Mouse (Mus musculus) skeletal muscle tissue, adult 2 months (tissue): ENCODE measurements around the gene Tmem214.

ENCODE experiments used
- DNase-seq: peaks from one replicate; pipeline ENCODE4 v3.0.0-alpha.2; 2012; ENCODE audit warnings: low read depth, low spot score

The Tmem214 gene

DNA sequence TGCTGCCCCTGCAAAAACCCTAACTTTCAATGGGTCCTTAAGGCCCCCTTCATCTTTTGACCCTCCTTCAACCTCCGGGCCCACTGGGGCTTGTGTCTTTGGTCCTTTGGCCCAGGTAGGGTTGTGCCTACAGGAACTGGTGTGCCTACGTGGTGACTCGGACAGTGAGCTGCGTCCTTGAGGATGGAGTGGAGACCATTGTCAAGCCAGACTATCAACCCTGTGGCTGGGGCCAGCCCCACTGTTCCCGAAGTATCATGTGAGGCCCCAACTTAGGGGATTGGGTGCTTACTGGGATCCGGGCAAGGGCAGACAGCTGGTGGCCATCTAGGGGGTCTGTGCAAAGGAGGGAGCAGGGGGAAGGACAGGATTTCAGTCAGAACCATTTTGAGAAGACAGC lies 47.0 kb downstream of the Tmem214 start:
- DNase-seq: no peak

DNA sequence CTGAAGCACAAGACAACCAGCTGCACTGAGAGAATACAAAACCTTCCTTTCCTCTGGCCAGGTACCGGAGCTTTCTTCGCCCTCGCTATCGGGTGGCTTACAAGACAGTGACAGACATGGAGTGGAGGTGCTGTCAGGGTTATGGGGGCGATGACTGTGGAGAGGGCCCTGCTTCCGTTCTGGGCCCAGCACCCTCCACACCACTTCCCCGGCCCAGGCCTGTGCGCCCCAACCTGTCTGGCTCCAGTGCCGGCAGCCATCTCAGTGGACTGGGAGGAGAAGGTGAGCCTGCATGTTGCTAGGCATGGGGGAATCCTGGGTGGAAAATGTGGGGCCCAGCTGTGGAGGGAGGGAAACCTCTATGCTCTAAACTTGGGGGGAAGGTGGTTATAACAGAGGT lies 47.6 kb downstream of the Tmem214 start:
- DNase-seq: no peak

DNA sequence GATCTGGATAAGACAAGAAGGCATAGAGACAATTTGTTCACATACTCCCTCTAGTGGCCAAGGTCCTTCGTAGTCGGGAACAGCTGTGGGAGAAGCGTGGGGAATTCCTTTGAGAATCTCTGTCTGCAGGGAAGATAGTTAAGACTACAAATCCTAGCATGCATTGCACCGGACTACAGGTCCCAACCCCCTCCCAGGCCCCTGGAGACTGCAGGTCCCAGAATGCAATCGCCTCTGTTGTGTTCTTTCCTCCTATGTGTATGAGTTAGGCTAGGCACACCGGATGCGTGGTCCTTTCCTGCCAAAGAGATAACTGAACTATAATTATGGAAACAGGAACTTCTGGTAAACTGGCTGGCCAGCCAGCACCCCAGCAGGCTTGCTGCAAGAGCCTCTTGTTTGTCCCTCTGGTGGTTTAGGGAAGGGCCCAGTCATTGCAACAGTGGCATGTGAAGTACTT lies 48.2 kb downstream of the Tmem214 start:
- peak; percentile 96 for DNase-seq

DNA sequence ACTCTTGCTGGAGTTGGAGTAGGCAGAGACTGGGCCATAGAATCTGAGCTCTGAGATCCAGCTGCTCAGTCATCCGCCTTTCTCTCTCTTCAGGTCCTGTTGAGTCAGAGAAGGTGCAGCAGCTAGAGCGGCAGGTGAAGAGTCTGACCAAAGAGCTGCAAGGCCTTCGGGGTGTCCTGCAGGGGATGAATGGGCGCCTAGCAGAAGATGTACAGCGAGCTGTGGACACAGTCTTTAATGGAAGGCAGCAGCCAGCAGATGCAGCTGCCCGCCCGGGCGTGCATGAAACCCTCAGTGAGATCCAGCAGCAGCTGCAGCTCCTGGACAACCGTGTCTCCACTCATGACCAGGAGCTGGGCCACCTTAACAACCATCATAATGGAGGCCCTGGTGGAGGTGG lies 49.0 kb downstream of the Tmem214 start:
- DNase-seq: no peak

DNA sequence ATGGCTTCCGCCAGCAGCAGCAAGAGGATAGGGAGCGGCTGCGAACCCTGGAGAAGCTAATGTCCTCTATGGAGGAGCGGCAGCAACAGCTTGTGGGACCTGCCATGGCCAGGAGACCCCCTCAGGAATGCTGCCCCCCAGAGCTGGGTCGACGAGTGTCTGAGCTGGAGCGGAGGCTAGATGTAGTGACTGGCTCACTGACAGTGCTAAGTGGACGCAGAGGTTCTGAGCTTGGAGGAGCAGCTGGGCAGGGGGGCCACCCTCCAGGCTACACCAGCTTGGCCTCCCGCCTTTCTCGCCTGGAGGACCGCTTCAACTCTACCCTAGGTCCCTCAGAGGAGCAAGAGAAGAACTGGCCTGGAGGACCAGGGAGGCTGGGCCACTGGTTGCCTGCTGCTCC lies 49.5 kb downstream of the Tmem214 start:
- no peak for DNase-seq

DNA sequence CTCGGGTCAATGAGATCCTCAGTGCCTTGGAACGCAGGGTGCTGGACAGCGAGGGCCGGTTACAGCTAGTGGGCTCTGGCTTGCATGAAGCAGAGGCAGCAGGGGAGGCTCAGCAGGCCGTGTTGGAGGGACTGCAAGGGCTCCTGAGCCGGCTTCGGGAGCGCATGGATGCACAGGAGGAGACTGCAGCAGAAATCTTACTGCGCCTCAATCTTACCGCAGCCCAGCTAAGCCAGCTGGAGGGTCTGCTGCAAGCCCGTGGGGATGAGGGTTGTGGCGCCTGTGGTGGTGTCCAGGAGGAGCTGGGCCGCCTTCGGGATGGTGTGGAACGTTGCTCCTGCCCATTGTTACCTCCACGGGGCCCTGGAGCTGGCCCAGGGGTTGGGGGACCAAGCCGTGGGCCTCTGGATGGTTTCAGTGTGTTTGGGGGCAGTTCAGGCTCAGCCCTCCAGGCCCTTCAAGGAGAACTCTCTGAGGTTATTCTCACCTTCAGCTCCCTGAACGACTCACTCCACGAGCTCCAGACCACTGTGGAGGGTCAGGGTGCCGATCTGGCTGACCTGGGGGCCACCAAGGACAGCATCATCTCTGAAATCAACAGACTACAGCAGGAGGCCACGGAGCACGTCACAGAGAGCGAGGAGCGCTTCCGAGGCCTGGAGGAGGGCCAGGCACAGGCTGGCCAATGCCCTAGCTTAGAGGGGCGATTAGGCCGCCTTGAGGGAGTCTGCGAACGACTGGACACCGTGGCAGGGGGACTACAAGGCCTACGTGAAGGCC lies 50.3 kb downstream of the Tmem214 start:
- DNase-seq: no peak

DNA sequence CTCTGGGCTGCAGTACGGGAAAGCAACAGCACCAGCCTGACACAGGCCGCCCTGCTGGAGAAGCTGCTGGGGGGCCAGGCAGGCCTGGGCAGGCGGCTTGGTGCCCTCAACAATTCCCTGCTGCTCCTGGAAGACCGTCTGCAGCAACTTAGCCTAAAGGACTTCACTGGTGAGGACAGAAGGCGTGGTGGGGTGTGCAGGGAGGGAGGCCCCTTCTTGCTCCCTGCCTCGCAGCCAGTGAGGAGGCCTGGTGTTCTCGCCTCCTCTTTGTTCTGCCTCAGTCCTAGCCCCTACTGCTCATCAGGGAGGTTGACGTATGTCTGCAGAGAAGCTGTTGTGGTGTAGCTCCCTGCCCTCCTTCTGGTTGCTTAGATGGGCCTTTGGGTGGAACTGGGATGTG lies 50.9 kb downstream of the Tmem214 start:
- no peak for DNase-seq

DNA sequence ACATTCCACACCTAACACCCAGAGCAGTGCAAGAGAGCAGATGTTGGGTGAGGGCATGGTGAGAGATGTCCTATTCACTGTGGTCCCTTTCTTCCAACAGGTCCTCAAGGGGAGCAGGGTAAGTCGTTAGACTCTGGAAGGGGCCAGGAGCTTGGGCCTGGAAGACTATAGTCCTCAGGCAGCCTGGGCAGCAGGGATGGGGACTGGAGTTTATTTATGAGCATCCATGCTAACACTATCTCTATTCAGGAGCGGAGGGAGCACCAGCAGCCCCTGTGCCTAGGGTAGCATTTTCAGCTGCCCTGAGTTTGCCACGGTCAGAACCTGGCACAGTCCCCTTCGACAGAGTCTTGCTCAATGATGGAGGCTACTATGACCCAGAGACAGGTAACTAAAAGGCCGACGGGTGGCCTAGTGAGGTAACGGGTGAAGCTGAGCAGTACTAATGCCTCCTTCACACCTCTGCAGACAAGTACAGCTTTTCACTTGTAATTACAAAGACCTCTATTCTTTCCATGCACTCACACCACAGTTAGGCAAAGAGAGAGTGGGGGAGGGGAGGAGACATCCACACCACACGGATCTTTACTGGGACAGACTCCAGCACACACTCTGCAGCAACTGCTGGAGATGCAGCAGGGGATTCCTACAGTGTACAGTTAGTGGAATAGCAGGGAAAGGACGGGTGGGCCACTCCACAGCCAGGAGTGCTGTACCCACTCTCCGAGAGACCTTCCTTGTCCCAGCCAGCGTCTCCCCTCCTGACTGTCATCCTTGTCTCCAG lies 52.2 kb downstream of the Tmem214 start:
- no peak for DNase-seq

DNA sequence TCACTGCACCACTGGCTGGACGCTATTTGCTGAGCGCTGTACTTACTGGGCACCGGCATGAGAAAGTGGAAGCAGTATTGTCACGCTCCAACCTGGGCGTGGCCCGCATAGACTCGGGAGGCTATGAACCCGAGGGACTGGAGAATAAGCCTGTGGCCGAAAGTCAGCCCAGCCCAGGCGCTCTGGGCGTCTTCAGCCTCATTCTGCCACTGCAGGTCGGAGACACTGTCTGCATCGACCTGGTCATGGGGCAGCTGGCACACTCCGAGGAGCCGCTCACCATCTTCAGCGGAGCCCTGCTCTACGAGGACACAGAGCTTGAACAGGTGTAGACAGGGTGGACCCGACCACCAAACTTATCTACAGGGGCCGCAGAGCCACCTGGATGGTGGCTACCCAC lies 52.8 kb downstream of the Tmem214 start:
- no peak for DNase-seq

DNA sequence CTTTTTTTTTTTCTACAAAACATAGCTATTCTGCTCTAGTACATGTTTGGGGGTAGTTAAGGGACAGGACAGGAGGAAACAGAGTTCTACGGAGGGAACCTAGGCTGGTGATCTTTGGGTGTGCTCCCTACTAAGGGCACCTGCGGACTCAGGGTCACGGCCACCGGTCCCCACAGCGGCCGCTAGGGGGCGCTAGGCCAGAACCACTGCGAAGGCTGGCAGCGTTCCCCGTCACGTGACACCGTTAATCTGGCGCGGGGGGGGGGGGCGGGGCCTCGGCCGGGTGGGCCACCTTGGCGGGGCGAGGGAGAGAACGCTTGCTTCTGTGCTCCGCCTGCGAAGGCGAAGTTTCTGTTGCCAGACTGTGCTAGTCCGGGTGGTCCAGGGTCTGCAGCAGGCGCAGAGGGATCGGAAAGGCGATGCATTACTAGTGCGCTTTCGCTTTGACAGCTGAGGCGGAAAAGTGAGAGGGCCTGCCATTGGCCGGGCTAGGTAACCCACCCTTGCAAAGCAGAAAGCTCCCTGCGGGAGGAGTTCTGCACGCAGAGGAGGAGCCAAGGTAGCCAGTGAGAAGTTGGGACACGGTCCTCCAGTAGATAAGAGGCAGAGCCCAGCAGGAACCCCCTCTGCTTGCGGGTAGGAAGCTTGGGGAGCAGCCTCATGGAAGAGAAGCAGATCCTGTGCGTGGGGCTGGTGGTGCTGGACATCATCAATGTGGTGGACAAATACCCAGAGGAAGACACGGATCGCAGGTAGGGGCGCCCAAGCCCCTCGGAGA lies 53.6 kb downstream of the Tmem214 start, which contains the start of gene Khk:
TSS of gene Khk (plus strand) at position 176 of the 778 bp plus-strand sequence.
- DNase-seq: peak; percentile 88

DNA sequence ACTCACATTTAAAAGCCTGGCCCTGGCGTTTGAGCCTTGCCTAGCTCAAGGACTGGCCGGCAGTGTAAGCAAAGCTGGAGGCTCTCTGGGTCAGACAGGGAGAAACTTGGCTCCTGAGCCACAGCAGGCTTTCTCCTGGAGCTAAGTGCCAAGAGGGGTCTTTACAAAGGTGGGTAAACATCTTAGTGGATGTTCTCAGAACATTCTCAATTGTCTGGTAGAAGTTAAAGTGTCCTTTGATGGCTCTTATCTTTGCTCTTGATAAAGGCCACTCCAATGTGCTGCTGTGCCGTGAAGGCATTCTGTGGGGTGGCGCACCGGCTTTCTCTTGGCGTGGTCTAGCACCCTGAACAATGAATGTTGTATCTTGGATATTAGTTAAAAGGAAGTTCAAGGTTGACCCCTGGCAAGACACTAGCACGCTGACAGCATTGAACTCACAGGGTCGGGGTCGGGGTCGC lies 54.8 kb downstream of the Tmem214 start:
- no peak for DNase-seq

DNA sequence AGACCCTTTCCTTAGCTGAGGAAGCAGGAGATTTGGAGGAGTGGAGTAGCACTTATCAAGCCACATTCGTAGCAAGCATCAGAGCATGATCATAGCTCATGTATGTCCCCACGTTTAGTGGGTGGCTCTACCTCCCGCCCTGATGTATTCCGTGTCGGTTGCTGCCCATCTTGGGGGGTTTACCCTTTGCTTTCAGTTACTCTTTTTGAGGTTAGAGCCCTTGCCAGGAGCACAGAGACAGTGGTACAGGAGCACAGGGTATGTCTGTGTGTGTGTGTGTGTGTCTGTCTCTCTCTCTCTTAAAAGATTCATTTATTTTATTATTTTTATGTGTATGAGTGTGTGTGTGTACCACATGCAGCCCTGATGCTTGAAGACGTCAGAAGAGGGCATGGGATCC lies 55.3 kb downstream of the Tmem214 start:
- no peak for DNase-seq

DNA sequence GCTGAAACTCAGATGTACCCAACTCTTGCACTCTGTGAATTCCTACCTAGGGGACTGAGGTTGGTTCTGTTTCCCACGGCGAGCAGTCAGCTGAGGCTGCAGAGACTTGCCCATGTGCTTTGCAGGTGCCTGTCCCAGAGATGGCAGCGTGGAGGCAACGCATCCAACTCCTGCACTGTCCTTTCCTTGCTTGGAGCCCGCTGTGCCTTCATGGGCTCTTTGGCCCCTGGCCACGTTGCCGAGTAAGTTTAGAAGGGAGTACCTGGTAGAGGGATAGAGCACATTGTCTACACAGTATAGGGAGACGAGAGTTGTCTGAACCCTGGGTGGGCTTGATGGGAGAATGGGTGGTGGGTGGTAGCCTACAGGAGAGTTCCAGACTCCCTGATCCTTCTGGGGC lies 56.8 kb downstream of the Tmem214 start:
- DNase-seq: no peak

DNA sequence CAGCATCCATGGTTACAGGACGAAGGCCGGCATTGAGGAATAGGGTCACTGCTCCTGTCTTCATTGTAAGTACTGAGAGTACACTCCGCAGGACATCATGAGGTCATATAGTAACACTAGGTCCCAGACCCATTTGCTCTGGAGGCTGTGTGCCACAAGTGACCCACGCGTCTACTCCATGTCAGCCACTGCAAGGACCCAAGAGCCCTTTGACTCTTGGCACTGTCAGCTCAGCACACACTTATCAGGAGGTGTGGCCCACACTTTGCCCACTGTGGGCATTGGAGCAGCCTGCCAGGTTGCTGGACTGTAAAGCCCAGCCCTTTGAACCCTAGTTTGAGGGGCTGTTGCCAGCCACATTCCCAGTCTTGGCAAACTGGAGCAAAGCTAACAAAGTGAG lies 57.4 kb downstream of the Tmem214 start:
- DNase-seq: no peak

DNA sequence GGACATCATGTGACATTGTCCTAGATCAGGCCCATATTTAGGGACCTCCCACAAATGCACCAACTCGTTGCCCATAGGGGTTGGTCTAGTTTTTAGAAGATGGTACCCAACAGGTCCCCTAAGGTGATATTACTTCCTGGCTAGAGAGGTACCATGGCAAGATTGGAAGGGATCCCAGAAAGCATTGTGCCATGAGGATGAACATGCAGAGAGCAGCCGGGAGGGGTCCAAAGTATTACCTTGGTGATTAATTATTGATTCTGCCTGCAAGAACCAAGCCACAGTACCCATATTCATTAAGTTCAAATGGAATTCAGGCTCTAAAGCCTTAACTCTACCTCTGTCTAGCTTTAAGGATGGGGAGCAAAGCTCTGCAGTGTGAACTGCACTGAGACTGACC lies 58.3 kb downstream of the Tmem214 start:
- no peak for DNase-seq

DNA sequence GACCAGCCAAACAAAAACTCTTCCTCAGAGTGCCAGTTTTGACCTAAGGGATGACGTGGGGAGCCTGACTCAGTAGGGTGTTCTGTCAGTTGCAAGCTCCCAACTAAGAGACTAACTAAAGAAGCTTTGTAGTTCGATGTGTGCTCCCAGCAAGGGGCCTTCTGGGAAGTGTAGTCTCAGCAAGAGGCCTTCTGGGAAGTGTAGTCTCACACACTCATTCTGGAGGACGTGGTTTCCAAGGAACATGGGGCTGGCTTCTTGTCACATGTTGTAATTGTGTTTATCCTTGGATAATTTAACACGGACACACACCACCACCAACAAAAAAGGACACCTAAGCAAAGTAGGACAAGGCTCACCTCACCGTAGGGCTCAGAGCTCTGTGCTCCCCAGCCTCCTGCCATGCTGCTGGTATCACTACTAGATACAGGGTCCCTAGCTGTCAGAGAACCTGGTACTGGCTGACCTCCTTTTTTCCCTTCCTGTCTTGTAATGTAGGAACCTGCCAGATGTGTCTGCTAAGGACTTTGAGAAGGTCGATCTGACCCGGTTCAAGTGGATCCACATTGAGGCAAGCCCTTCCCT lies 60.2 kb downstream of the Tmem214 start:
- no peak for DNase-seq
